Mouse (Mus musculus): ENCODE measurements around the gene Heatr9. TPM values are rescaled to one million over a fixed set of nuclear protein-coding genes. Genes with fewer than 3 reads are reported as not detected.

Heatr9 gene
- polyA plus RNA-seq, 1 experiment from 2014 or later = not detected

DNA sequence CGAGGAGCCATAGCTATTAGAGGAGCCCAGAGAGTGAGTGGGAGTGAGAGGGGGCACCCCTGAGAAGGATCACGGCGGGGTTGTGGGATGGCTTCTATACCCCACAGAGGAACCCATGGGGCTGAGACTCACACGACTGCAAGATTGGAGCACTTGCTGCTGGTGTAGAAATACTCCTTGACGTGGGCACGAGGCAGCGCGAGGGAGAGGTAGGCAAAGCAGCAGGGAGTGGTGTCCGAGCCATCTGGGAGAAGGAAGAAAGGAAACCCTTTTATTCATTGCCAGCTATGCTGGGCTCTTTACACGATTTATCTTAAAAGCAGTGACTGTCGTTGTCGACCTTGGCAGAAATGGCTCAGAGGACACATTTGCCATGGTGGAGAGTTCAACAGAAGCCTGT is 7.0 kb upstream of the Heatr9 start:
- H3K9me3 ChIP-seq = no peaks in the 10 kb centered on the region

DNA sequence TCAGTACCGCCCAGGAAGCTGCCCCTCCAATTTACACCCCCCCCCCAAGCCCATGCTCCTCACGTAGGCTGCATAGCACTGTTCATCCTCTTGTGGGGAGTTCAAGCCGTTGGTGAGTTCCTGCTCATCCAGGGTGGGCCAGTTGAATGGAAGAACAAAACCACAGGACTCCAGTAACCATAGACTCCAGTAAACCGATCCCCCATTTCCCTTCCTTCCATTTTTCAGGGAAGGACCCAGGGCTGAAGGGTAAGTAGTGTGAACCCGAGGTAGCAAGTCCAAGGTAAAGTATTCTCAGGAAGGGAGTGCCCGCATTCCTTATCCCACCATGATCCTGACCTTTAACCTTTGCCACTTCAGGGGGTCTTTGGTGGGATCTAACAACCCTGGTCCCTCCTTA is 3.6 kb downstream of the Heatr9 start:
- no peaks in the 10 kb centered on the region for H3K9me3 ChIP-seq
- H3K4me2 ChIP-seq = no peak overlapping the region
- ATAC-seq (ENCODE audit: low FRiP score, low read depth) = no peak
- no peaks in the 10 kb centered on the region for H3K27me3 ChIP-seq
- peaks cover 3% of the 10 kb centered on the region for H3K36me3 ChIP-seq
- no peak overlapping the region for H3K4me3 ChIP-seq
- H3K4me1 ChIP-seq (replicated peaks) = no peaks in the 10 kb centered on the region
- H3K27ac ChIP-seq (replicated peaks) = no peak overlapping the region
- H3K9ac ChIP-seq = no peak overlapping the region
- WGBS = 61% methylated on average over 6 of the region's 6 CpGs

More for the DNA sequence above, 7.0 kb upstream of the Heatr9 start:
- no peak overlapping the region for H3K4me3 ChIP-seq
- H3K9ac ChIP-seq = no peak overlapping the region
- no peaks in the 10 kb centered on the region for H3K27me3 ChIP-seq
- no peak for ATAC-seq (ENCODE audit: low FRiP score, low read depth)
- H3K36me3 ChIP-seq = no peaks in the 10 kb centered on the region
- H3K4me2 ChIP-seq = no peak overlapping the region
- 0 out of 2 replicates have a peak, but pooled peaks cover under 1% of the 10 kb centered on the region for H3K4me1 ChIP-seq (replicated peaks)
- H3K27ac ChIP-seq (replicated peaks) = no peak overlapping the region
- 69% methylated on average over 12 of the region's 12 CpGs for WGBS

DNA sequence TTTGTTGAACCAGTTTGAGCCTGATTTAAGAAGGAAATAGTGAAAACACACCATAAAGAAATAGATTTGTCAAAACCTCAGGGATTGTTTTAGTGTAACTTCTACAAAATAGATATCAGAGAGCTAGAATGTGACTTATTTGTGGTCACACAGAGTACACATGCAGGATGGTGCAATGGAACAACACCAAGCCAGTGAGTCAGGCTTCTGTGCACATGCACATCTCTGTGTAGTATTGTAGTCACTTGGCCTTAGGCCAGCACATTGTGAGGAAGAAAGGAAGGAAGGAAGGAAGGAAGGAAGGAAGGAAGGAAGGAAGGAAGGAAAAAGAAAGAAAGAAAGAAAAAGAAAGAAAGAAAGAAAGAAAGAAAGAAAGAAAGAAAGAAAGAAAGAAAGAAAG is 4.8 kb downstream of the Heatr9 start:
- Histone ChIP-seq H3K27ac (replicated peaks) (no peak overlapping the region), H3K27me3 (no peaks in the 10 kb centered on the region), H3K4me1 (replicated peaks) (no peaks in the 10 kb centered on the region), H3K36me3 (peaks cover 1% of the 10 kb centered on the region), H3K4me2 (no peak overlapping the region), H3K9ac (no peak overlapping the region), H3K9me3 (no peaks in the 10 kb centered on the region), H3K4me3 (no peak overlapping the region)
- no peak for ATAC-seq (ENCODE audit: low FRiP score, low read depth)

- H3K4me1 ChIP-seq (replicated peaks) = no peaks in the 10 kb centered on the region
- H3K9me3 ChIP-seq = no peaks in the 10 kb centered on the region
- H3K4me2 ChIP-seq = no peak overlapping the region
- H3K27ac ChIP-seq (replicated peaks) = no peak overlapping the region
- H3K27me3 ChIP-seq = no peaks in the 10 kb centered on the region
- peaks cover 32% of the 10 kb centered on the region for H3K36me3 ChIP-seq
- ATAC-seq (ENCODE audit: low FRiP score, low read depth) = no peak
- H3K9ac ChIP-seq = no peak overlapping the region
- no peak overlapping the region for H3K4me3 ChIP-seq
Measured at GRCm38 (mm10) chr11:83509521-83509920, 12.5 kb downstream of the Heatr9 start.

GRCm38 (mm10) chr11:83504308-83504707 is 17.7 kb downstream of the Heatr9 start:
- H3K27me3 ChIP-seq = no peaks in the 10 kb centered on the region
- H3K27ac ChIP-seq (replicated peaks) = no peak overlapping the region
- H3K4me2 ChIP-seq = no peak overlapping the region
- no peak overlapping the region for H3K9ac ChIP-seq
- H3K9me3 ChIP-seq = no peaks in the 10 kb centered on the region
- WGBS = 89% methylated on average over 5 of the region's 5 CpGs
- peaks cover 61% of the 10 kb centered on the region for H3K36me3 ChIP-seq
- H3K4me1 ChIP-seq (replicated peaks) = no peaks in the 10 kb centered on the region
- H3K4me3 ChIP-seq = no peak overlapping the region
- no peak for ATAC-seq (ENCODE audit: low FRiP score, low read depth)

DNA sequence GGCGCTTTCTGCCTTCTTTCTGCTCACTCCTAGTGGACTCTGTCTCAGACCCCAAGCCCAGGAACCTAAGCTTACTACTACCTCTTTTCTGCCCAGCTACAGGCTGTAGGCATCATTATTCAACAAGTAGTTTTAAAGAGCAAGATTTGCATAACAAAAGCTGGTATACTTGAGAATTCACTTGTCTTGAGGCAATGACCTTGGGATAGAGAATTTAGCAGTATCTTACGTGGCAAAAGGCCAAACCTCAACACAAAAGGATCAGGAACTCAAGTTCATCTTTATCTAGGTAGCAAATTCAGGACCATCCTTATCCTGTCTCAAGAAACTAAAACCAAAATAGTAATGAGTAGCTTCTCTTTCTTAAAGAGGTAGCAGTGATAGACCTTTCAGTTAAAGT is 26.4 kb downstream of the Heatr9 start:
- H3K9me3 ChIP-seq = no peaks in the 10 kb centered on the region
- no peak overlapping the region for H3K9ac ChIP-seq
- 59% methylated on average over 2 of the region's 2 CpGs for WGBS
- H3K4me2 ChIP-seq = no peak overlapping the region
- ATAC-seq (ENCODE audit: low FRiP score, low read depth) = no peak
- no peak overlapping the region for H3K27ac ChIP-seq (replicated peaks)
- H3K27me3 ChIP-seq = no peaks in the 10 kb centered on the region
- H3K36me3 ChIP-seq = peaks cover 16% of the 10 kb centered on the region; the same call in 1 of the 2 replicates
- no peak overlapping the region for H3K4me3 ChIP-seq
- H3K4me1 ChIP-seq (replicated peaks) = 0 out of 2 replicates have a peak, but pooled peaks cover 5% of the 10 kb centered on the region

DNA sequence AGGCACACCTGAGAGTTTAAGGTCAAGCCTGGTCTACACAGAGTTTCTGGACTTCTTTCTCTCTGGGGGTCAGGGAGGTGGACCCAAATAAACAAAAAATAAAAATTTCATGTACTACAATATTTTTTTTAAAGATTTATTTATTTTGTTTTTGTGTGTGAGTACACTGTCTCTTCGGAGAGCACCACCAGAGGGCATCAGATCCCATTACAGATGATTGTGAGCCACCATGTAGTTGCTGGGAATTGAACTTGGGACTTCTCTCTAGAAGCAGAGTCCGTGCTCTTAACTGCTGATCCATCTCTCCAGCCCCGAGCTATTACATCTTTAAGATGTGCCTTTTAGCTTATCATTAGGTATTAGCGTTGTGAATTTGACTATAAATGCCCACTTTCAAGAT is 30.5 kb downstream of the Heatr9 start:
- H3K27me3 ChIP-seq = no peaks in the 10 kb centered on the region
- WGBS = 87% methylated on average over 4 of the region's 4 CpGs
- H3K9ac ChIP-seq = no peak overlapping the region
- H3K4me2 ChIP-seq = no peak overlapping the region
- H3K9me3 ChIP-seq = no peaks in the 10 kb centered on the region
- H3K27ac ChIP-seq (replicated peaks) = no peak overlapping the region
- peaks cover 26% of the 10 kb centered on the region for H3K36me3 ChIP-seq
- no peak overlapping the region for H3K4me3 ChIP-seq
- 0 out of 2 replicates have a peak, but pooled peaks cover 5% of the 10 kb centered on the region for H3K4me1 ChIP-seq (replicated peaks)
- no peak for ATAC-seq (ENCODE audit: low FRiP score, low read depth)

DNA sequence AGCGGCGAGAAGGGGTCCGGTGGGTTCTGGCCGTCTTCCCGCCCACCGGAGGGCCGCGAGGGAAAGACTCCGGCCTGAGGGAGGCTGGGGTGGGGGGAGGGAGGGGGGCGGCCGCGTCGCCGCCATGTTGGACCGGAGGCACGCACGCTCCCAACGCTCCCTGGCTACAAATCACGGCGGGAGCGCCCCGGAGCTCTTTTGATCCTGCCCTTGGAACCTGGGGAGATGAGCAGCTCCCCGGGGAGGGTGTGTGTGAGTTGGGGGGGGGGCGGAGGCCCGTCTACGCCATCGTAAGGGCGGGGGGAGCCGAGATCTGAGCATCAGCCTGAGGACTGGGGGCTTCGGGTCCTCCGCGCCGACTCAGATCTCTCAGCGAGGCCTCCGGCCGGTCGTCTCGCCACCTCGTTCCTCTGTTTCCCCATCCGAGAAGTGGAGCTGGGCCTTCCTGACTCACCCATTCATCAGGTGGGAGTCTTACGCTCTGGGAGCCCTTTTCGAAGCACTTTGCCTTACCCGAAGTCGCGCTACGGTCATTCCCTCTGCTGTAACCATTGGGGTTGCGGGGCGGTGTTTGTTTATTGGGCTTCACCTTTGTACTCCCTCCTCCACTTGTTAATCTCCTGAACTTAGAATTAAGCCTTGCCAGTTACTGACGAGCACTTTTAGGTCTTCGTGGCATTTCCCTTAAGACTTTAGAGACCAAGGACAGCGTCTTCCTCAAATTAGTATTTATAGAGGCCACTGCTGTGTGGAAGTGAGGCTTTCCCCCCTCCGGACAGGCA is 48.5 kb downstream of the Heatr9 start:
- peak overlapping the region; percentile 88 for H3K4me3 ChIP-seq
- no peaks in the 10 kb centered on the region for H3K9me3 ChIP-seq
- peaks cover 5% of the 10 kb centered on the region; the same call in 1 of the 2 replicates for H3K27me3 ChIP-seq
- peak; percentile 92 for ATAC-seq (ENCODE audit: low FRiP score, low read depth)
- peak overlapping the region; percentile 96 for H3K27ac ChIP-seq (replicated peaks)
- peaks cover 25% of the 10 kb centered on the region for H3K4me1 ChIP-seq (replicated peaks)
- H3K4me2 ChIP-seq = peak overlapping the region; percentile 81
- peak overlapping the region; percentile 84 for H3K9ac ChIP-seq
- 0 out of 2 replicates have a peak, but pooled peaks cover 4% of the 10 kb centered on the region for H3K36me3 ChIP-seq
- under 1% methylated on average over 50 of the region's 52 CpGs for WGBS

DNA sequence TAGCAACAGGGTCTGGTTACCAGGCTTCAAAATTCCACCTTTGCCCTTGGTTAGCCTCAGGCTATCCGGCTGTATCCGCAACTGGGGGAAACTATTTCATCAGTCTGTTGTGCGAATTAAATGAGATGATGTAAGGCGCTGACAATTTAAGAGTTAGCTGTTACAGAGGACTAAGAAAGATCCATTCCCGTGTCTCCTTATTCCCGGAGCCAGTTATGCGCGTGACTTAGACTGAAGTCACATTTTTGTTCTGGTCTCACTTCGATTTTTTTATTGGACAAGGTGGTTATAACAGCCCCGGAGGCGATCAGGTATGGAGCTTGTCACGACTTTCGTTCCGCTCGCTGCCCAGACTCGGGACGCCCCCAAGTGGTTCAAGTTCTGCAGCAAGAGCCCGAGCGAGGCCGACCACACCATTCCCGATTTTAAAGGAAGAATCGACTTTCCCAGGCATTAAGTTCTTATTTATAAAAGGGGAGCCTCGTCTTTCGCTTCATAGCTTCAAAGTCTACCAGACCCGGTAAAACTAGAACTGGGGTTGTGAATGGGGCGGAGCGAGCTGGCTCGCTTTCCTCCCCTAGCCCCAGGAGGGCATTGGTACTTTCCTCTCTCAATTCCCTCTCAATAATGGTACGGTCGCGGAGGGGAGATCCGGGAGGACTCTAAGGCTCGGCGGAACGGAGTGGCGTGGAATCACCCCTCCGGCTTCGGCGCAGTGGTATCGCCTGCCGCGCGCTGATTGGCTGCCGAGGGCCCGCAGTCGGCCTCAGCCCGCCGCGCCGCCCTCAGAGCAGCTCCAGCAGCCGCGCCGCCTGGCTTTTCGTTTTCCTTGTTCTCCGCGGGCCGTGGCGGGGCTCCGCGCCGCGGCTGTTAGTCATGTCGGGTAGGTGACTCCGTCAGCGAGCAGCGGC is 49.4 kb downstream of the Heatr9 start, which contains the start of gene Taf15:
Taf15 (plus strand) TSS at position 763 of the 911 bp plus-strand sequence.
- Histone ChIP-seq H3K36me3 (no peaks in the 10 kb centered on the region), H3K4me3 (peak within 1 kb of the TSS; percentile 88), H3K4me1 (replicated peaks) (peaks cover 25% of the 10 kb centered on the region), H3K27ac (replicated peaks) (peak within 1 kb of the TSS; percentile 96), H3K27me3 (peaks cover 5% of the 10 kb centered on the region; the same call in 1 of the 2 replicates), H3K4me2 (peak within 1 kb of the TSS; percentile 81), H3K9me3 (no peaks in the 10 kb centered on the region), H3K9ac (peak within 1 kb of the TSS; percentile 84)
- under 1% methylated on average over 65 of the region's 66 CpGs for WGBS
- ATAC-seq (ENCODE audit: low FRiP score, low read depth) = peak; percentile 98

GRCm38 (mm10) chr11:83471766-83472165 is 50.2 kb downstream of the Heatr9 start:
- no peak for ATAC-seq (ENCODE audit: low FRiP score, low read depth)
- 90% methylated on average over 2 of the region's 2 CpGs for WGBS
- Histone ChIP-seq H3K9me3 (no peaks in the 10 kb centered on the region), H3K9ac (no peak overlapping the region), H3K4me1 (replicated peaks) (peaks cover 33% of the 10 kb centered on the region), H3K4me3 (no peak overlapping the region), H3K27ac (replicated peaks) (no peak overlapping the region), H3K36me3 (no peaks in the 10 kb centered on the region), H3K4me2 (peak overlapping the region; percentile 81), H3K27me3 (peaks cover 5% of the 10 kb centered on the region; the same call in 1 of the 2 replicates)

GRCm38 (mm10) chr11:83468765-83469164 is 53.2 kb downstream of the Heatr9 start:
- H3K27me3 ChIP-seq = peaks cover 19% of the 10 kb centered on the region
- no peak overlapping the region for H3K4me2 ChIP-seq
- no peaks in the 10 kb centered on the region for H3K9me3 ChIP-seq
- H3K27ac ChIP-seq (replicated peaks) = no peak overlapping the region
- no peak overlapping the region for H3K9ac ChIP-seq
- no peak overlapping the region for H3K4me3 ChIP-seq
- no peaks in the 10 kb centered on the region for H3K36me3 ChIP-seq
- 91% methylated on average over 3 of the region's 3 CpGs for WGBS
- no peak for ATAC-seq (ENCODE audit: low FRiP score, low read depth)
- peaks cover 24% of the 10 kb centered on the region for H3K4me1 ChIP-seq (replicated peaks)

DNA sequence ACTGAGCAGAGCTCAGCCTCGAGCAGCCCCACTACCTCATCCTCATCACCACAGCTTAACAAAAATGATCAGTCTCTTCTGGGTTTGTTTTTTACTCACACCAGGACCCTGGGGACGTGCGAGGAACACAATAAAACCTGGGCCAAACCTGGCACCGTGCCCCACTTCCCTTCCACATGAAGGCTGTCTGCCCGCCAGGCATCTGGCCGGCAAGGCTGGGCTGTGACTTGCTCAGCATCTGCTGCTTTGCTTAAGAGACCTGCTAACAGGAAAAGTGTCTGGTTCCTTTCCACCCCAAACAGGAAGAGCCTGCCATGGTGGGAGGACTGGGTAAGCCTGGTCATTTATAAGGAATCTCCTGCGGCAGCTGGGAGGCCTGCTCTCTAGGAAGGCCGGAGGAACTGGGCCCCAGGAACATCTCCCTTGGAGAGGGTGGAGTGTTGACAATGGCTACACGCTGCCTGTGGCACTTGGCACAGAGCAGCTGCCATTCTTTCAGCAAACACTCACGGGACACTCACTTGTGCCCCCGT is 54.8 kb downstream of the Heatr9 start:
- Histone ChIP-seq H3K9me3 (no peaks in the 10 kb centered on the region), H3K4me2 (no peak overlapping the region), H3K27me3 (peaks cover 28% of the 10 kb centered on the region), H3K27ac (replicated peaks) (peak overlapping the region; percentile 61), H3K4me1 (replicated peaks) (peaks cover 34% of the 10 kb centered on the region), H3K36me3 (no peaks in the 10 kb centered on the region), H3K9ac (no peak overlapping the region), H3K4me3 (no peak overlapping the region)
- WGBS = 40% methylated on average over 11 of the region's 11 CpGs
- peak; percentile 46; the same call in 1 of the 2 replicates for ATAC-seq (ENCODE audit: low FRiP score, low read depth)
